Comparison of ENCODE assay signal across 16 mouse cellular contexts in genomic region chr3:20188976-20189675, GRCm38 (mm10). TPM values are rescaled to one million over a fixed set of nuclear protein-coding genes. Genes with fewer than 3 reads are reported as not detected.
A peak's percentile ranks its signal among the peaks of the same experiment; 100 is the strongest.
DNase-seq lines count a peak whose midpoint lies in the region; ATAC-seq and TF ChIP-seq lines count a peak whose summit lies in the region.
"Had no signal": no experiment of that assay in that cellular context is flagged by ENCODE, and none has a peak within 500 bp of the region (broad histone marks: within the 10 kb centered on the region; RNA-seq: fewer than 3 reads in every experiment).

No protein-coding gene starts in this region.

- no peaks in the 10 kb centered on the region for H3K36me3 ChIP-seq in heart, embryonic 14.5 days (ENCODE audit: control insufficient read depth, insufficient read depth, low read length)
- no peaks in the 10 kb centered on the region for H3K36me3 ChIP-seq in stomach, embryonic 14.5 days (ENCODE audit: control insufficient read depth, insufficient read depth, low read length)
- H3K36me3 ChIP-seq in stomach, postnatal 0 days (ENCODE audit: control insufficient read depth, insufficient read depth, low read length), result no peaks in the 10 kb centered on the region
- no peaks in the 10 kb centered on the region for H3K36me3 ChIP-seq in lung, postnatal 0 days (ENCODE audit: insufficient read depth, low read length)
- H3K36me3 ChIP-seq: neural tube, embryonic 13.5 days had no signal

- peaks cover 2 to 4% of the 10 kb centered on the region in 2 experiments for H3K4me1 ChIP-seq in heart, embryonic 14.5 days (ENCODE audit: control insufficient read depth in 2 of 2, insufficient read depth in 2 of 2, low read length in 2 of 2)
- no peaks in the 10 kb centered on the region for H3K4me1 ChIP-seq in stomach, embryonic 14.5 days (ENCODE audit: control insufficient read depth, insufficient read depth, low read length)
- no peaks in the 10 kb centered on the region for H3K4me1 ChIP-seq in stomach, postnatal 0 days (replicated peaks; ENCODE audit: control insufficient read depth, insufficient read depth)
- H3K4me1 ChIP-seq in lung, postnatal 0 days (ENCODE audit: insufficient read depth, low read depth, low read length), result no peaks in the 10 kb centered on the region
- H3K4me1 ChIP-seq: neural tube, embryonic 13.5 days had no signal

- DNase-seq in heart, postnatal 36 days, result no peak
- DNase-seq in stomach, postnatal 0 days (ENCODE audit: low spot score), result no peak
- peak; percentile 91 for DNase-seq in lung, postnatal 0 days (ENCODE audit: low spot score)
- DNase-seq in liver, result no peak
- DNase-seq in gastrocnemius, postnatal 25 days, result no peak
- no peak for DNase-seq in adrenal gland, adult (ENCODE audit: inconsistent age in 2 of 2, low spot score in 1 of 2)
- DNase-seq: adrenal gland, postnatal 36 days; cerebellum, postnatal 14 days; forebrain, postnatal 0 days; gastrocnemius, postnatal 14 days; heart, postnatal 4 days; kidney, adult 11 months had no signal

- no peak overlapping the region for H3K4me3 ChIP-seq in heart, embryonic 14.5 days (ENCODE audit: control insufficient read depth in 1 of 2, insufficient read depth in 1 of 2, low read depth in 1 of 2, low read length in 2 of 2)
- H3K4me3 ChIP-seq in stomach, embryonic 14.5 days (ENCODE audit: low read depth, low read length), result no peak overlapping the region
- no peak overlapping the region for H3K4me3 ChIP-seq in stomach, postnatal 0 days (ENCODE audit: low read depth, low read length)
- H3K4me3 ChIP-seq in lung, postnatal 0 days (ENCODE audit: low read depth, low read length), result no peak overlapping the region
- H3K4me3 ChIP-seq: neural tube, embryonic 13.5 days had no signal

- 10% methylated on average over 5 of the region's 5 CpGs for WGBS in heart, embryonic 14.5 days
- 23% methylated on average over 5 of the region's 5 CpGs for WGBS in stomach, embryonic 14.5 days
- 22% methylated on average over 5 of the region's 5 CpGs for WGBS in stomach, postnatal 0 days
- 20% methylated on average over 5 of the region's 5 CpGs for WGBS in lung, postnatal 0 days

- no peak for ATAC-seq in heart, embryonic 14.5 days (ENCODE audit: insufficient number of reproducible peaks, insufficient read depth, low FRiP score, low read depth)
- 0 out of 2 replicates have a peak, but pooled peaks have one; percentile 46 for ATAC-seq in stomach, embryonic 14.5 days (ENCODE audit: insufficient number of reproducible peaks, insufficient read depth, low FRiP score, low read depth)
- ATAC-seq in stomach, postnatal 0 days (ENCODE audit: low FRiP score, low TSS enrichment), result no peak
- peak; percentile 94 for ATAC-seq in lung, postnatal 0 days
- ATAC-seq: forebrain, postnatal 0 days had no signal

- intact Hi-C loops in heart, postnatal 36 days (cut with DNase I), result no loop called here

- peak overlapping the region in 1 of 2 experiments; percentile 65; a peak in 2 of 4 replicates for H3K27ac ChIP-seq in heart, embryonic 14.5 days (replicated peaks in 1 of 2; ENCODE audit: control insufficient read depth in 1 of 2, insufficient read depth in 1 of 2, low read depth in 2 of 2, low read length in 2 of 2)
- H3K27ac ChIP-seq in stomach, embryonic 14.5 days (ENCODE audit: low read length), result no peak overlapping the region
- no peak overlapping the region for H3K27ac ChIP-seq in stomach, postnatal 0 days (replicated peaks)
- no peak overlapping the region for H3K27ac ChIP-seq in lung, postnatal 0 days (ENCODE audit: low read length)
- H3K27ac ChIP-seq: neural tube, embryonic 13.5 days had no signal

- peak overlapping the region; percentile 21; the same call in 1 of the 2 replicates for H3K4me2 ChIP-seq in heart, embryonic 14.5 days (ENCODE audit: low read length)
- no peak overlapping the region for H3K4me2 ChIP-seq in stomach, embryonic 14.5 days (replicated peaks; ENCODE audit: low read depth, low read length)
- H3K4me2 ChIP-seq in stomach, postnatal 0 days (replicated peaks; ENCODE audit: low read depth), result no peak overlapping the region
- H3K4me2 ChIP-seq in lung, postnatal 0 days (replicated peaks; ENCODE audit: low read depth, low read length), result no peak overlapping the region
- H3K4me2 ChIP-seq: neural tube, embryonic 13.5 days had no signal

- TF ChIP-seq EP300 in stomach, postnatal 0 days (optimal IDR thresholded peaks at IDR 0.05), result no peak
- peak; percentile 74 for TF ChIP-seq EP300 in lung, postnatal 0 days (IDR thresholded peaks at IDR 0.05)

- no peaks in the 10 kb centered on the region for H3K27me3 ChIP-seq in heart, embryonic 14.5 days (ENCODE audit: control insufficient read depth, insufficient read depth, low read length)
- H3K27me3 ChIP-seq in stomach, embryonic 14.5 days (ENCODE audit: control insufficient read depth, insufficient read depth, low read length), result no peaks in the 10 kb centered on the region
- H3K27me3 ChIP-seq in stomach, postnatal 0 days (ENCODE audit: control insufficient read depth, insufficient read depth, low read length), result no peaks in the 10 kb centered on the region
- H3K27me3 ChIP-seq in lung, postnatal 0 days (replicated peaks; ENCODE audit: insufficient read depth, low read length), result no peaks in the 10 kb centered on the region
- H3K27me3 ChIP-seq: neural tube, embryonic 13.5 days had no signal

- TF ChIP-seq CTCF in stomach, postnatal 0 days (IDR thresholded peaks at IDR 0.05; ENCODE audit: low read depth), result no peak
- no peak; the same call in 1 of the 2 replicates for TF ChIP-seq CTCF in lung, postnatal 0 days (IDR thresholded peaks at IDR 0.05)

- H3K9ac ChIP-seq in heart, embryonic 14.5 days (ENCODE audit: low read length), result no peak overlapping the region
- no peak overlapping the region for H3K9ac ChIP-seq in stomach, embryonic 14.5 days (replicated peaks; ENCODE audit: low read depth, low read length)
- no peak overlapping the region for H3K9ac ChIP-seq in stomach, postnatal 0 days (ENCODE audit: low read length)
- no peak overlapping the region for H3K9ac ChIP-seq in lung, postnatal 0 days (replicated peaks; ENCODE audit: low read depth)
- H3K9ac ChIP-seq: forebrain, postnatal 0 days; neural tube, embryonic 13.5 days had no signal

- H3K9me3 ChIP-seq in heart, embryonic 14.5 days (ENCODE audit: control insufficient read depth, low read length), result no peaks in the 10 kb centered on the region
- H3K9me3 ChIP-seq in stomach, embryonic 14.5 days (ENCODE audit: control insufficient read depth, low read depth, low read length), result no peaks in the 10 kb centered on the region
- no peaks in the 10 kb centered on the region for H3K9me3 ChIP-seq in stomach, postnatal 0 days (ENCODE audit: control insufficient read depth, low read length)
- H3K9me3 ChIP-seq in lung, postnatal 0 days (ENCODE audit: low read length), result no peaks in the 10 kb centered on the region
- H3K9me3 ChIP-seq: neural tube, embryonic 13.5 days had no signal

RNA-seq across cellular contexts. Expression of gene Gyg, which starts 34.0 kb away (rescaled TPM):
- 778 and 797 TPM in 2 replicates for polyA plus RNA-seq in heart, embryonic 14.5 days (2014; fragmentation: Nextera tagmentation; extraction: Ambion mirVana)
- 100 to 1,000 TPM; 151 to 158 TPM for total RNA-seq in heart, postnatal 36 days (2021)
- polyA plus RNA-seq in stomach, embryonic 14.5 days (2014; fragmentation: Nextera tagmentation; extraction: Ambion mirVana), result 68.4 and 71.0 TPM in 2 replicates
- 28.5 and 28.9 TPM in 2 replicates for polyA plus RNA-seq in stomach, postnatal 0 days (2015; fragmentation: Nextera tagmentation; extraction: Ambion mirVana)
- polyA plus RNA-seq in lung, postnatal 0 days (2015; fragmentation: Nextera tagmentation; extraction: Ambion mirVana), result 359 and 383 TPM in 2 replicates
- total RNA-seq in gastrocnemius, postnatal 25 days (2021), result 100 to 1,000 TPM; 309 to 334 TPM

RNA-seq across cellular contexts. Expression of gene Cpa3, which starts 52.9 kb away (rescaled TPM):
- 4.4 and 5.8 TPM in 2 replicates for polyA plus RNA-seq in heart, embryonic 14.5 days (2014; fragmentation: Nextera tagmentation; extraction: Ambion mirVana)
- total RNA-seq in heart, postnatal 36 days (2021), result 1 to 10 TPM; 1.2 to 1.7 TPM
- polyA plus RNA-seq in stomach, embryonic 14.5 days (2014; fragmentation: Nextera tagmentation; extraction: Ambion mirVana), result 3.0 and 5.3 TPM in 2 replicates
- 10.8 TPM in 2 replicates for polyA plus RNA-seq in stomach, postnatal 0 days (2015; fragmentation: Nextera tagmentation; extraction: Ambion mirVana)
- 5.6 and 5.9 TPM in 2 replicates for polyA plus RNA-seq in lung, postnatal 0 days (2015; fragmentation: Nextera tagmentation; extraction: Ambion mirVana)
- total RNA-seq in gastrocnemius, postnatal 25 days (2021), result 1 to 10 TPM; 2.8 to 4.6 TPM
- total RNA-seq: layer of hippocampus, adult 18-20 months had no signal

Comparison
In these comparisons a context has a peak if more than half of its experiments do, and no peak if none do; other contexts are left out.
1. ATAC-seq: peak in stomach, embryonic 14.5 days (single experiment) and lung, postnatal 0 days (single experiment); none in heart, embryonic 14.5 days (single experiment) and stomach, postnatal 0 days (single experiment).